Mouse (Mus musculus): ENCODE measurements around the gene Ankrd45. TPM values are rescaled to one million over a fixed set of nuclear protein-coding genes. Genes with fewer than 3 reads are reported as not detected.

Gene Ankrd45
- polyA plus RNA-seq (2015; fragmentation: Nextera tagmentation; extraction: Ambion mirVana), result 0.04 and 0.28 TPM in 2 replicates

DNA sequence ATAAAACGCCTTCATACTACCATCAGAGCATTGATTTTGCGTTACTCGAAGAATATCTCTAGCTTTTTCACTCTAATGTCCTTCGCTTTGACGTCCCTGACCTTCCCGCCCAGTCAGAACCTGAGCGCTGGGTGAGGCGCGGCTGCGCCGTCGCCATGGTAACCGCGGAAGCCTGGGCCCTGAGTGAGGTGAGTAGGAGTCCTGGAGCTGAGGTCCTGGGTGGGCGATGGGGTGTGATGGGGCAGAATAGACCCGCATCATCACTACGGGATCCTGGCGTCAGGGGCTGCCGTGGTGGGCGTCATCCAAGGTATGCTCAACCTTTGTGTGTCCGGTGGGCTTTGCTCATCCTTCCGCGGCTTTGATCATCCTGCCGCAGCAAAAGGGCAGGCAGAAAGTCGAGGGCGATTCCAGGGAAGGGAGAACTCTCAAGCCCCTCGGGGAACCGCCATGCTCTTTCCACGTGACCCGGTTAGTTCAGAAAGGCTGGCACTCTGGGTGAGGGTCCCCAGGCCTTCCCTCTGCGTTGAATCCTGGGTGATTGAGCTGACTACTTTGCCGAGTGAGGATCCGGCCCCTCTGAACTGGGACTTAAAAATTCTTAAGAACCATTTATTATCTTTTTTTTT is at the start of gene Ankrd45:
Gene Ankrd45, plus strand, starts transcription at position 161 of the 629 bp plus-strand sequence.

DNA sequence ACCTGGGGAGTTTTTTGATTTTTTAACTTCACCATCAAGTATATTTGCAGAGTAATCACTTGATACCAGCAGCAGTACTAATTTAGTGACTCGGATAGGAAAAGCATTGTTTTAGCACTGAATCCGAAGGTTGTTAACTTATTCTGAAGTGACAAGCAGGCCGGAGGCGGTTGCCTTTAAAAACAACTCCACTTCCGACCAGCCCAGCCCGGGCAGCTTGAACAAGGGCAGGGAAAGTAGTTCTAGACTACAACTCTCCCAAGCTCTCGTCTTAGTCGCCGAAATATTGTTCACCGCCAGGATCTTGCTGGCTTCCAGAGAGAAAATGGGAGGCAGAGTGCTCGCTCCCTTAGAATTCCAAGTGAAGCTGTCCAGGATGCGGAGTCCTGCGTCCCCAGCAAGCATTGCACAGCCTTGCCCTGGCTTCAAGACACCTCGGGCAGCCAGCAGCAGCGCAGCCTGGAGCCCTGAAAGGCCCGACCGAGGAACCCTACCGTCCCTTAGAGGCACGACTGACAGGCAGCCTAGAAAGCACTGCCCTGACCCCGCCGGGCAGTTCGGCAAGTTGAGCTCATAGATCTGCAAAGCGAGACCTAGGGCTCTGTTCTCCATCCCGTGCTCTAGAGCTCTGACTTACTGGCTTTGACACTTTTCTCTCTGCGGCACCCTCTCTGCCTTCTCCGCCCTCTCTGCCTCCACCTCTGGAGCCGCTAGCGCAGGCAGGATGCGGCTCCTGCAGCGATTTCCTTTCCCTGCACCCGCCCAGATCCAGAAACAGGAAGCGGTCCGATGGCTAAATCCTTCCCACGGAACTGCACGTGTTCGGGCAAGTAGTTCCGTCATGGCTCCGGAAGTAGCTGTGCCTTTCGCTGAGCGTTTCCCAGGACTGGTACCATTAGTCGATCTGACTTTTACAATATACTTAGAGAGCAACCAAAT is 11.5 kb upstream of the Ankrd45 start, which contains the start of gene Klhl20:
Gene Klhl20, minus strand, starts transcription at position 786 of the 939 bp plus-strand sequence.

DNA sequence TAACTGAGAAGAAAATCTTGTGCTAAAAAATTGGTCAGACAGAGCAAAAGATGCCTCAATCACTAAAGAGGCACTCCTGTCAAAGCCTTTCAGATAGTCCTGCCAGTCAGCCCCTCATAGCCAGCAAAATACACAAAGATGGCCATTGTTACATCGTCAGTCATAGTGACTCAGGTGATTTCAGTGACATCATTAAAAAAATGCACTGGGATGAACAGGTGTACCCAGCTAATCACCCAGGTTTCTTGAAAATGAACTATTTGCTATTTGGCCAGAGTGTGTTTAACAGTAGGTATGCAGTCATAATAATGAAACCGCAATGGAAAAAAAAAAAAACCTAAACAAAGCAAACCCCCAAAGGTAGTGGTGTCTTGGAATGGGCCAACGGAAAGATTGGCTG is 16.7 kb downstream of the Ankrd45 start, which contains the start of gene Tex50:
Gene Tex50, minus strand, starts transcription at position 101 of the 400 bp plus-strand sequence.

Other genes with a start within 250 kb of the Ankrd45 start
- 4.0 and 4.3 TPM in 2 replicates for gene Rc3h1, start 236.3 kb upstream of the Ankrd45 start, polyA plus RNA-seq (2015; fragmentation: Nextera tagmentation; extraction: Ambion mirVana)
- gene Serpinc1, start 164.1 kb upstream of the Ankrd45 start, polyA plus RNA-seq (2015; fragmentation: Nextera tagmentation; extraction: Ambion mirVana), result 1.2 and 1.9 TPM in 2 replicates
- 4.1 and 4.4 TPM in 2 replicates for gene Zbtb37, start 107.8 kb upstream of the Ankrd45 start, polyA plus RNA-seq (2015; fragmentation: Nextera tagmentation; extraction: Ambion mirVana)
- gene Dars2, start 72.0 kb upstream of the Ankrd45 start, polyA plus RNA-seq (2015; fragmentation: Nextera tagmentation; extraction: Ambion mirVana), result 13.5 and 14.2 TPM in 2 replicates
- gene Cenpl, start 72.0 kb upstream of the Ankrd45 start, polyA plus RNA-seq (2015; fragmentation: Nextera tagmentation; extraction: Ambion mirVana), result 6.4 and 7.8 TPM in 2 replicates
- gene Klhl20, start 11.2 kb upstream of the Ankrd45 start, polyA plus RNA-seq (2015; fragmentation: Nextera tagmentation; extraction: Ambion mirVana), result 8.1 and 9.1 TPM in 2 replicates
- gene Tex50, start 16.6 kb downstream of the Ankrd45 start, polyA plus RNA-seq (2015; fragmentation: Nextera tagmentation; extraction: Ambion mirVana), result not detected in 2 replicates
- 136 and 151 TPM in 2 replicates for gene Prdx6, start 108.5 kb downstream of the Ankrd45 start, polyA plus RNA-seq (2015; fragmentation: Nextera tagmentation; extraction: Ambion mirVana)

All from urinary bladder, postnatal 0 days (tissue).